Mouse (Mus musculus): Measurements from ENCODE around the gene 1700020A23Rik.

1700020A23Rik gene

GRCm38 (mm10) chr2:130383205-130383604 is 21.9 kb upstream of the 1700020A23Rik start:
- no peak overlapping the region for H3K4me3 ChIP-seq (replicated peaks; ENCODE audit: low read length)
- no peak for TF ChIP-seq NANOG (IDR thresholded peaks at IDR 0.05; ENCODE audit: borderline replicate concordance, low read length)
- no peak for TF ChIP-seq CTCF (conservative IDR thresholded peaks at IDR 0.05; ENCODE audit: low read length)
- TF ChIP-seq POU5F1 (IDR thresholded peaks at IDR 0.05; ENCODE audit: borderline replicate concordance, low read length): no peak
- no peaks in the 10 kb centered on the region for H3K4me1 ChIP-seq (replicated peaks; ENCODE audit: low read depth, low read length)
- no peaks in the 10 kb centered on the region for H3K36me3 ChIP-seq (ENCODE audit: insufficient read depth, low read length)
- peaks cover 14% of the 10 kb centered on the region for H3K27me3 ChIP-seq (ENCODE audit: insufficient read depth, low read length)
- peaks cover 23% of the 10 kb centered on the region for H3K9me3 ChIP-seq (ENCODE audit: low read length)

- no peak for TF ChIP-seq POU5F1 (IDR thresholded peaks at IDR 0.05; ENCODE audit: borderline replicate concordance, low read length)
- TF ChIP-seq NANOG (IDR thresholded peaks at IDR 0.05; ENCODE audit: borderline replicate concordance, low read length): no peak
- no peak for TF ChIP-seq CTCF (conservative IDR thresholded peaks at IDR 0.05; ENCODE audit: low read length)
- Histone ChIP-seq H3K4me3 (replicated peaks; ENCODE audit: low read length) (no peak overlapping the region), H3K9me3 (ENCODE audit: low read length) (peaks cover 23% of the 10 kb centered on the region), H3K4me1 (replicated peaks; ENCODE audit: low read depth, low read length) (no peaks in the 10 kb centered on the region), H3K27me3 (ENCODE audit: insufficient read depth, low read length) (peaks cover 13% of the 10 kb centered on the region), H3K36me3 (ENCODE audit: insufficient read depth, low read length) (no peaks in the 10 kb centered on the region)
These were observed 21.2 kb upstream of the 1700020A23Rik start for GRCm38 (mm10) chr2:130383895-130384294.

GRCm38 (mm10) chr2:130386212-130386611 is 18.8 kb upstream of the 1700020A23Rik start:
- no peak overlapping the region for H3K4me3 ChIP-seq (replicated peaks; ENCODE audit: low read length)
- 0 out of 2 replicates have a peak, but pooled peaks cover 10% of the 10 kb centered on the region for H3K27me3 ChIP-seq (ENCODE audit: insufficient read depth, low read length)
- no peaks in the 10 kb centered on the region for H3K4me1 ChIP-seq (replicated peaks; ENCODE audit: low read depth, low read length)
- TF ChIP-seq NANOG (IDR thresholded peaks at IDR 0.05; ENCODE audit: borderline replicate concordance, low read length) (no peak), CTCF (conservative IDR thresholded peaks at IDR 0.05; ENCODE audit: low read length) (no peak), POU5F1 (IDR thresholded peaks at IDR 0.05; ENCODE audit: borderline replicate concordance, low read length) (no peak)
- H3K36me3 ChIP-seq (ENCODE audit: insufficient read depth, low read length): peaks cover 5% of the 10 kb centered on the region
- peaks cover 23% of the 10 kb centered on the region for H3K9me3 ChIP-seq (ENCODE audit: low read length)

- TF ChIP-seq CTCF (conservative IDR thresholded peaks at IDR 0.05; ENCODE audit: low read length): peak; percentile 37
- TF ChIP-seq POU5F1 (IDR thresholded peaks at IDR 0.05; ENCODE audit: borderline replicate concordance, low read length): no peak
- H3K4me1 ChIP-seq (replicated peaks; ENCODE audit: low read depth, low read length): no peaks in the 10 kb centered on the region
- H3K9me3 ChIP-seq (ENCODE audit: low read length): peaks cover 23% of the 10 kb centered on the region
- H3K36me3 ChIP-seq (ENCODE audit: insufficient read depth, low read length): peaks cover 20% of the 10 kb centered on the region
- no peak overlapping the region for H3K4me3 ChIP-seq (replicated peaks; ENCODE audit: low read length)
- 0 out of 2 replicates have a peak, but pooled peaks cover 4% of the 10 kb centered on the region for H3K27me3 ChIP-seq (ENCODE audit: insufficient read depth, low read length)
These were observed 16.3 kb upstream of the 1700020A23Rik start for GRCm38 (mm10) chr2:130388796-130389195.

- peaks cover 40% of the 10 kb centered on the region for H3K36me3 ChIP-seq (ENCODE audit: insufficient read depth, low read length)
- H3K4me1 ChIP-seq (replicated peaks; ENCODE audit: low read depth, low read length): no peaks in the 10 kb centered on the region
- TF ChIP-seq POU5F1 (IDR thresholded peaks at IDR 0.05; ENCODE audit: borderline replicate concordance, low read length) (no peak), CTCF (conservative IDR thresholded peaks at IDR 0.05; ENCODE audit: low read length) (no peak), NANOG (IDR thresholded peaks at IDR 0.05; ENCODE audit: borderline replicate concordance, low read length) (no peak)
- no peak overlapping the region for H3K4me3 ChIP-seq (replicated peaks; ENCODE audit: low read length)
- H3K9me3 ChIP-seq (ENCODE audit: low read length): peaks cover 3% of the 10 kb centered on the region
- H3K27me3 ChIP-seq (ENCODE audit: insufficient read depth, low read length): peaks cover 11% of the 10 kb centered on the region
These were observed 13.9 kb upstream of the 1700020A23Rik start for GRCm38 (mm10) chr2:130390993-130391625.

- H3K4me3 ChIP-seq (replicated peaks; ENCODE audit: low read length): no peak overlapping the region
- TF ChIP-seq POU5F1 (IDR thresholded peaks at IDR 0.05; ENCODE audit: borderline replicate concordance, low read length) (no peak), CTCF (conservative IDR thresholded peaks at IDR 0.05; ENCODE audit: low read length) (no peak), NANOG (IDR thresholded peaks at IDR 0.05; ENCODE audit: borderline replicate concordance, low read length) (no peak)
- H3K9me3 ChIP-seq (ENCODE audit: low read length): no peaks in the 10 kb centered on the region
- H3K27me3 ChIP-seq (ENCODE audit: insufficient read depth, low read length): peaks cover 25% of the 10 kb centered on the region
- peaks cover 12% of the 10 kb centered on the region for H3K4me1 ChIP-seq (replicated peaks; ENCODE audit: low read depth, low read length)
- H3K36me3 ChIP-seq (ENCODE audit: insufficient read depth, low read length): peaks cover 40% of the 10 kb centered on the region
These were observed 12.2 kb upstream of the 1700020A23Rik start for GRCm38 (mm10) chr2:130392836-130393235.

- peaks cover 26% of the 10 kb centered on the region for H3K4me1 ChIP-seq (replicated peaks; ENCODE audit: low read depth, low read length)
- H3K36me3 ChIP-seq (ENCODE audit: insufficient read depth, low read length): peaks cover 36% of the 10 kb centered on the region
- no peak for TF ChIP-seq POU5F1 (IDR thresholded peaks at IDR 0.05; ENCODE audit: borderline replicate concordance, low read length)
- no peak for TF ChIP-seq CTCF (conservative IDR thresholded peaks at IDR 0.05; ENCODE audit: low read length)
- no peak for TF ChIP-seq NANOG (IDR thresholded peaks at IDR 0.05; ENCODE audit: borderline replicate concordance, low read length)
- peaks cover 37% of the 10 kb centered on the region for H3K27me3 ChIP-seq (ENCODE audit: insufficient read depth, low read length)
- no peak overlapping the region for H3K4me3 ChIP-seq (replicated peaks; ENCODE audit: low read length)
- H3K9me3 ChIP-seq (ENCODE audit: low read length): peaks cover 22% of the 10 kb centered on the region
These were observed 9.4 kb upstream of the 1700020A23Rik start for GRCm38 (mm10) chr2:130395696-130396095.

- Histone ChIP-seq H3K27me3 (ENCODE audit: insufficient read depth, low read length) (peaks cover 37% of the 10 kb centered on the region), H3K36me3 (ENCODE audit: insufficient read depth, low read length) (peaks cover 34% of the 10 kb centered on the region), H3K4me1 (replicated peaks; ENCODE audit: low read depth, low read length) (peaks cover 31% of the 10 kb centered on the region), H3K9me3 (ENCODE audit: low read length) (peaks cover 22% of the 10 kb centered on the region), H3K4me3 (replicated peaks; ENCODE audit: low read length) (peak within 1 kb of the TSS; percentile 83)
- TF ChIP-seq CTCF (conservative IDR thresholded peaks at IDR 0.05; ENCODE audit: low read length): no peak
- TF ChIP-seq NANOG (IDR thresholded peaks at IDR 0.05; ENCODE audit: borderline replicate concordance, low read length): no peak
- TF ChIP-seq POU5F1 (IDR thresholded peaks at IDR 0.05; ENCODE audit: borderline replicate concordance, low read length): no peak
These were observed 7.7 kb upstream of the 1700020A23Rik start, which contains the start of gene Cpxm1 for GRCm38 (mm10) chr2:130397186-130397985. Cpxm1 (minus strand) TSS chr2:130397574.
